ENCODE assay signal across 7 mouse cellular contexts in genomic region chr2:153600021-153600666, GRCm38 (mm10). TPM values are rescaled to one million over a fixed set of nuclear protein-coding genes. Genes with fewer than 3 reads are reported as not detected.
DNase-seq lines count a peak whose midpoint lies in the region; ATAC-seq and TF ChIP-seq lines count a peak whose summit lies in the region.

No protein-coding gene starts in this region.

- H3K4me1 ChIP-seq in embryonic facial prominence, embryonic 12.5 days: peaks cover 5% of the 10 kb centered on the region; the same call in 1 of the 2 replicates
- H3K4me1 ChIP-seq in heart, embryonic 11.5 days (ENCODE audit: control insufficient read depth, insufficient read depth, low read length): 0 out of 2 replicates have a peak, but pooled peaks cover 6% of the 10 kb centered on the region
- H3K4me1 ChIP-seq in kidney, embryonic 14.5 days (ENCODE audit: control insufficient read depth, insufficient read depth, low read length): peaks cover 4% of the 10 kb centered on the region
- H3K4me1 ChIP-seq in lung, embryonic 16.5 days (replicated peaks; ENCODE audit: control insufficient read depth, insufficient read depth, low read length): peaks cover 5% of the 10 kb centered on the region

- H3K36me3 ChIP-seq in C2C12 (ENCODE audit: control insufficient read depth, insufficient read depth): no peaks in the 10 kb centered on the region
- no peaks in the 10 kb centered on the region for H3K36me3 ChIP-seq in embryonic facial prominence, embryonic 12.5 days
- no peaks in the 10 kb centered on the region for H3K36me3 ChIP-seq in heart, embryonic 11.5 days (ENCODE audit: control insufficient read depth, insufficient read depth, low read length)
- H3K36me3 ChIP-seq in kidney, embryonic 14.5 days (ENCODE audit: control insufficient read depth, insufficient read depth, low read length): no peaks in the 10 kb centered on the region
- no peaks in the 10 kb centered on the region for H3K36me3 ChIP-seq in lung, embryonic 16.5 days (ENCODE audit: control insufficient read depth, insufficient read depth, low read length)

- ATAC-seq in embryonic facial prominence, embryonic 12.5 days (ENCODE audit: insufficient number of reproducible peaks, insufficient read depth, low FRiP score, low TSS enrichment): no peak
- ATAC-seq in heart, embryonic 11.5 days (replicated peaks; ENCODE audit: insufficient number of reproducible peaks, low FRiP score, low TSS enrichment): 0 out of 2 replicates have a peak, but pooled peaks have one; percentile 39
- ATAC-seq in kidney, embryonic 14.5 days (ENCODE audit: low FRiP score, low TSS enrichment): peak; percentile 85
- peak; percentile 87 for ATAC-seq in lung, embryonic 16.5 days (ENCODE audit: low read depth)

- H3K79me2 ChIP-seq in C2C12 (ENCODE audit: control insufficient read depth, insufficient read depth): no peaks in the 10 kb centered on the region

- no peaks in the 10 kb centered on the region for H3K9me3 ChIP-seq in embryonic facial prominence, embryonic 12.5 days
- no peaks in the 10 kb centered on the region for H3K9me3 ChIP-seq in heart, embryonic 11.5 days (replicated peaks; ENCODE audit: control insufficient read depth, low read length)
- H3K9me3 ChIP-seq in kidney, embryonic 14.5 days (ENCODE audit: control insufficient read depth, low read length): no peaks in the 10 kb centered on the region
- H3K9me3 ChIP-seq in lung, embryonic 16.5 days (ENCODE audit: control insufficient read depth, low read length): no peaks in the 10 kb centered on the region

- peak; percentile 4 for TF ChIP-seq CTCF in C2C12 (IDR thresholded peaks at IDR 0.05; ENCODE audit: control insufficient read depth, insufficient read depth, insufficient read length)

- H3K4me3 ChIP-seq in C2C12 (ENCODE audit: insufficient read depth, poor library complexity, severe bottlenecking): no peak overlapping the region
- no peak overlapping the region for H3K4me3 ChIP-seq in embryonic facial prominence, embryonic 12.5 days
- no peak overlapping the region for H3K4me3 ChIP-seq in heart, embryonic 11.5 days (ENCODE audit: low read depth, low read length)
- H3K4me3 ChIP-seq in kidney, embryonic 14.5 days (ENCODE audit: low read length): no peak overlapping the region
- H3K4me3 ChIP-seq in lung, embryonic 16.5 days (ENCODE audit: low read length): no peak overlapping the region

- peak; percentile 53 for DNase-seq in NIH3T3 (ENCODE audit: low read depth)
- DNase-seq in right cerebral cortex, postnatal 4 days: peak; percentile 27

- H3ac ChIP-seq in C2C12 (ENCODE audit: control insufficient read depth, insufficient read length, low read depth): no peak overlapping the region

- no peaks in the 10 kb centered on the region for H3K79me3 ChIP-seq in C2C12 (ENCODE audit: low read depth)

- 59% methylated on average over 6 of the region's 6 CpGs for WGBS in embryonic facial prominence, embryonic 12.5 days
- 62% methylated on average over 6 of the region's 6 CpGs for WGBS in heart, embryonic 11.5 days (ENCODE audit: insufficient replicate concordance)
- WGBS in kidney, embryonic 14.5 days: 55% methylated on average over 6 of the region's 6 CpGs
- 54% methylated on average over 6 of the region's 6 CpGs for WGBS in lung, embryonic 16.5 days

- H3K9ac ChIP-seq in embryonic facial prominence, embryonic 12.5 days: peak overlapping the region; percentile 21
- H3K9ac ChIP-seq in heart, embryonic 11.5 days (ENCODE audit: low read depth, low read length): no peak overlapping the region; the same call in 1 of the 2 replicates
- no peak overlapping the region for H3K9ac ChIP-seq in kidney, embryonic 14.5 days (ENCODE audit: low read depth, low read length)
- H3K9ac ChIP-seq in lung, embryonic 16.5 days (ENCODE audit: low read length): no peak overlapping the region

- no peak overlapping the region for H3K27ac ChIP-seq in embryonic facial prominence, embryonic 12.5 days
- no peak overlapping the region for H3K27ac ChIP-seq in heart, embryonic 11.5 days (ENCODE audit: low read depth, low read length)
- no peak overlapping the region for H3K27ac ChIP-seq in kidney, embryonic 14.5 days (ENCODE audit: low read depth, low read length)
- H3K27ac ChIP-seq in lung, embryonic 16.5 days (ENCODE audit: low read length): peak overlapping the region; percentile 43; the same call in 1 of the 2 replicates

- H3K4me2 ChIP-seq in embryonic facial prominence, embryonic 12.5 days (replicated peaks): no peak overlapping the region
- H3K4me2 ChIP-seq in heart, embryonic 11.5 days: no peak overlapping the region
- H3K4me2 ChIP-seq in kidney, embryonic 14.5 days (replicated peaks; ENCODE audit: low read depth, low read length): no peak overlapping the region
- H3K4me2 ChIP-seq in lung, embryonic 16.5 days (ENCODE audit: low read depth, low read length): no peak overlapping the region

- no peaks in the 10 kb centered on the region for H3K27me3 ChIP-seq in C2C12 (ENCODE audit: control insufficient read depth, insufficient read depth, insufficient read length)
- no peaks in the 10 kb centered on the region for H3K27me3 ChIP-seq in embryonic facial prominence, embryonic 12.5 days
- H3K27me3 ChIP-seq in heart, embryonic 11.5 days (ENCODE audit: control insufficient read depth, insufficient read depth, low read length): no peaks in the 10 kb centered on the region
- H3K27me3 ChIP-seq in kidney, embryonic 14.5 days (ENCODE audit: control insufficient read depth, insufficient read depth, low read length): no peaks in the 10 kb centered on the region
- no peaks in the 10 kb centered on the region for H3K27me3 ChIP-seq in lung, embryonic 16.5 days (ENCODE audit: control insufficient read depth, insufficient read depth, low read depth, low read length)

TF ChIP-seq in C2C12, 6 proteins besides CTCF, POLR2A, EP300 and RAD21:
- no peak for TF ChIP-seq FOSL1 (IDR thresholded peaks at IDR 0.05; ENCODE audit: insufficient read depth, low read length, poor library complexity, severe bottlenecking)

RNA-seq across cellular contexts. Expression of gene Commd7, which starts 32.4 kb away (rescaled TPM):
- polyA plus RNA-seq in C2C12 (2012; fragmentation: generic; extraction: Trizol): 26.7 TPM
- polyA plus RNA-seq in embryonic facial prominence, embryonic 12.5 days (2016; fragmentation: Nextera tagmentation; extraction: Ambion mirVana): 71.3 and 73.0 TPM in 2 replicates
- polyA plus RNA-seq in heart, embryonic 11.5 days (2014; fragmentation: Nextera tagmentation; extraction: Ambion mirVana): 53.6 and 61.3 TPM in 2 replicates
- 64.9 and 78.0 TPM in 2 replicates for polyA plus RNA-seq in kidney, embryonic 14.5 days (2014; fragmentation: Nextera tagmentation; extraction: Ambion mirVana)
- 81.0 and 81.4 TPM in 2 replicates for polyA plus RNA-seq in lung, embryonic 16.5 days (2015; fragmentation: Nextera tagmentation; extraction: Ambion mirVana)

RNA-seq across cellular contexts. Expression of gene Dnmt3b, which starts 49.1 kb away (rescaled TPM):
- 0.51 TPM for polyA plus RNA-seq in C2C12 (2012; fragmentation: generic; extraction: Trizol)
- 15.0 and 15.1 TPM in 2 replicates for polyA plus RNA-seq in embryonic facial prominence, embryonic 12.5 days (2016; fragmentation: Nextera tagmentation; extraction: Ambion mirVana)
- polyA plus RNA-seq in heart, embryonic 11.5 days (2014; fragmentation: Nextera tagmentation; extraction: Ambion mirVana): 7.3 and 8.4 TPM in 2 replicates
- 13.3 and 20.2 TPM in 2 replicates for polyA plus RNA-seq in kidney, embryonic 14.5 days (2014; fragmentation: Nextera tagmentation; extraction: Ambion mirVana)
- polyA plus RNA-seq in lung, embryonic 16.5 days (2015; fragmentation: Nextera tagmentation; extraction: Ambion mirVana): 11.7 and 12.1 TPM in 2 replicates
